Mouse (Mus musculus): ENCODE data around the gene Acot8. TPM values are rescaled to one million over a fixed set of nuclear protein-coding genes. Genes with fewer than 3 reads are reported as not detected.

Gene Acot8
- polyA plus RNA-seq, 1 experiment from 2014 or later: 19.2 TPM

DNA sequence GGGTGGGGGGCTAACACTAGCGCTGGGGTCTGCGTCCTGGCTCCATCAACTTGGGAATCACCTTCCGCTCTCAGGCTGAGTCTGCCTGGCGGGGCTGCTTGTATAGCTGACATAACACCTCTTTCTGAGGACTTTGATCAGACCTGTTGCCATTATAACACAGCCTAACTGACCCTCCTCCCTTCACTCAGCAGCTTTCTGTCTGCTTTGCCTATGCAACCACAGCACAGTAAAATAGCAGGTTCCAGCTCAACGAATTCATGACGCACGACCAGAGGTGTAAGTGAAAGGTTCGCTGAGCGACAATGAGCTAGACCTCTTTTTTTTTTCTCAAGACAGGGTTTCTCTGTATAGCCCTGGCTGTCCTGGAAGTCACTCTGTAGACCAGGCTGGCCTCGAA is 26.3 kb upstream of the Acot8 start:
- Histone ChIP-seq H3K27ac (ENCODE audit: low read depth) (no peak overlapping the region), H3K27me3 (replicated peaks; ENCODE audit: control insufficient read depth, insufficient read depth, low read length) (no peaks in the 10 kb centered on the region), H3K4me2 (ENCODE audit: low read length) (no peak overlapping the region), H3K9me3 (ENCODE audit: control insufficient read depth, low read length) (no peaks in the 10 kb centered on the region), H3K9ac (ENCODE audit: low read length) (no peak overlapping the region), H3K36me3 (ENCODE audit: control insufficient read depth, insufficient read depth, low read length) (peaks cover 30% of the 10 kb centered on the region), H3K4me1 (replicated peaks; ENCODE audit: control insufficient read depth, insufficient read depth, low read length) (peaks cover 8% of the 10 kb centered on the region), H3K4me3 (ENCODE audit: low read depth, low read length) (no peak overlapping the region)
- DNase-seq (ENCODE audit: low spot score): no peak
- 86% methylated on average over 10 of the region's 10 CpGs for WGBS
- ATAC-seq (replicated peaks; ENCODE audit: low FRiP score, low TSS enrichment, low read depth): no peak

DNA sequence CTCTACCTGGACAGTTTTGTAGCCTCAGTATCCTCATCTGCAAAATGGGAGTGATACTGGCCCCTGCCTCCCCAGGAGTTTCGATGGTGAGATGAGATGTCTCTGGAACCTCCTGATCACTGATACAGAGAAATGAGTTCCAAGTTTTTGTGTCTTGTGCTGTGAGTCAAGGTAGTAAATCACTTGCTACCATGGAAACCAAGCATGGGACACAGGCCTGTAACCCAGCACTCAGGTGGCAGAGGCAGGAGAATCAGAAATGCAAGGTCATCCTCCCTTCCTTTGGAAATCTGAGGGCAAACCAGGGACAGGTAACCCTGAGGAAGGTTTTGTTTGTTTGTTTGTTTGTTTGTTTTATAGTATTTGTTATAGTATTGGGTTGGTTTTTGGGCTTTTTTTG is 24.4 kb upstream of the Acot8 start:
- no peaks in the 10 kb centered on the region for H3K27me3 ChIP-seq (replicated peaks; ENCODE audit: control insufficient read depth, insufficient read depth, low read length)
- H3K27ac ChIP-seq (ENCODE audit: low read depth): no peak overlapping the region
- peaks cover 38% of the 10 kb centered on the region for H3K36me3 ChIP-seq (ENCODE audit: control insufficient read depth, insufficient read depth, low read length)
- H3K4me3 ChIP-seq (ENCODE audit: low read depth, low read length): no peak overlapping the region
- peaks cover 1% of the 10 kb centered on the region for H3K4me1 ChIP-seq (replicated peaks; ENCODE audit: control insufficient read depth, insufficient read depth, low read length)
- WGBS: 97% methylated on average over 1 of the region's 1 CpGs
- H3K4me2 ChIP-seq (ENCODE audit: low read length): no peak overlapping the region
- DNase-seq (ENCODE audit: low spot score): no peak
- no peaks in the 10 kb centered on the region for H3K9me3 ChIP-seq (ENCODE audit: control insufficient read depth, low read length)
- no peak for ATAC-seq (replicated peaks; ENCODE audit: low FRiP score, low TSS enrichment, low read depth)
- no peak overlapping the region for H3K9ac ChIP-seq (ENCODE audit: low read length)

DNA sequence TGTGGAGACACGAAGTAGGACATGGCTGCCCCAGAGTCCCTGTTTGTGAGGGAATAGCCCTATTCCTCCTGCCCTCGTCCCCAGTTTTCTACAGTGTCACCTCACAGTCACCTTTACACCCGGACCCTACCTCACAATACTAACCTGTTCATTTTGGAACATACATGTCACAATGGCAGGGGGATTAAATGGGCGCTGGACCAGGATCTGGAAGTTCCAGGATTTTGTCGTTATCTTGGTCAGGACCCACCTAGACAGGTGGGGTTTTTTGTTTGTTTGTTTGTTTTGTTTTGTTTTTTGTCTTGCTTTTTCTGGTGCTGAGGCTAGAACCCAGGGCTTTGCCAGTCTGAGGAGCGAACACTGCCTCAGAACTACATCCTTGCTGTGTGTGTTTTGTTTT is 23.8 kb upstream of the Acot8 start, which contains the start of gene Spata25:
Gene Spata25 (minus strand): TSS at position 101 of the 400 bp plus-strand sequence.
- H3K36me3 ChIP-seq (ENCODE audit: control insufficient read depth, insufficient read depth, low read length): peaks cover 38% of the 10 kb centered on the region
- no peaks in the 10 kb centered on the region for H3K27me3 ChIP-seq (replicated peaks; ENCODE audit: control insufficient read depth, insufficient read depth, low read length)
- H3K9me3 ChIP-seq (ENCODE audit: control insufficient read depth, low read length): no peaks in the 10 kb centered on the region
- WGBS: 87% methylated on average over 6 of the region's 6 CpGs
- H3K27ac ChIP-seq (ENCODE audit: low read depth): no peak within 1 kb of the TSS
- no peak within 1 kb of the TSS for H3K9ac ChIP-seq (ENCODE audit: low read length)
- peaks cover 6% of the 10 kb centered on the region; the same call in 1 of the 2 replicates for H3K4me1 ChIP-seq (replicated peaks; ENCODE audit: control insufficient read depth, insufficient read depth, low read length)
- DNase-seq (ENCODE audit: low spot score) (no peak), ATAC-seq (replicated peaks; ENCODE audit: low FRiP score, low TSS enrichment, low read depth) (no peak)
- H3K4me3 ChIP-seq (ENCODE audit: low read depth, low read length): no peak within 1 kb of the TSS
- H3K4me2 ChIP-seq (ENCODE audit: low read length): no peak within 1 kb of the TSS

DNA sequence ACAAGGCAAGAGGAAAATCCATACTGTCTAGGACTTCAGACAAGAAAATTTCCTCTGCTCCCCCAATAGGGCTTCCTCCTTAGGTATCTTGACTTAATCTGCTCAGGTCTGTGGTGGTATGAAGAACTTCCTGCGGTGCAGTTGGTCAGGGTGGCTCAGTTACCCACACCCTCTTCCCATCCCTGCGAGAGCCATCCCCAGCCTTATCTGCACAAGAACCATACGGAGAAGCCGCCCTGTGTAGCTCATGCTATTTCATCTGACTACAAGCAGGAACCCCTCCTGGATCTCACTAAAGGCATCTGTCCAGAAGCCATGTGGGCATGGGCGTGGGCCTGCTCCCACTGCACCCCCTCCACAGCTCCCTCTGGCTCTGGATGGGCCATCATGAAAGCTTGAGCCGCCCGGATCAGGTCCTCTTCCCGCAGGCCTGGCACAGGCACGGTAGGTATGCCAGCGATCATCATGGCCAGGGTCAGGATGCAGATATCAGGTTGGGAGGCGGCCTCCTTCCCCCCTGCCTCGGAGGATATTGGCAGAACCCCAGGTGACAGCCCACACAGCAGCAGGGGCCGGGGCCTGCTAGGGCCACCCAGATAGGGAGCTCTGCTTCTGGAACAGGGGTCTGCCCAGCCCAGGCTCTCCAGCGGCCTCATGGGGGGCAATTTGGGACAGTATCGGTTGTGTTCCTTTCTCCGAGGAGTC is 22.6 kb upstream of the Acot8 start:
- H3K9me3 ChIP-seq (ENCODE audit: control insufficient read depth, low read length): no peaks in the 10 kb centered on the region
- no peak overlapping the region for H3K4me3 ChIP-seq (ENCODE audit: low read depth, low read length)
- peaks cover 9% of the 10 kb centered on the region for H3K4me1 ChIP-seq (replicated peaks; ENCODE audit: control insufficient read depth, insufficient read depth, low read length)
- no peak for ATAC-seq (replicated peaks; ENCODE audit: low FRiP score, low TSS enrichment, low read depth)
- H3K4me2 ChIP-seq (ENCODE audit: low read length): no peak overlapping the region
- H3K36me3 ChIP-seq (ENCODE audit: control insufficient read depth, insufficient read depth, low read length): peaks cover 38% of the 10 kb centered on the region
- no peaks in the 10 kb centered on the region for H3K27me3 ChIP-seq (replicated peaks; ENCODE audit: control insufficient read depth, insufficient read depth, low read length)
- WGBS: 89% methylated on average over 16 of the region's 16 CpGs
- no peak overlapping the region for H3K27ac ChIP-seq (ENCODE audit: low read depth)
- no peak overlapping the region for H3K9ac ChIP-seq (ENCODE audit: low read length)
- no peak for DNase-seq (ENCODE audit: low spot score)

DNA sequence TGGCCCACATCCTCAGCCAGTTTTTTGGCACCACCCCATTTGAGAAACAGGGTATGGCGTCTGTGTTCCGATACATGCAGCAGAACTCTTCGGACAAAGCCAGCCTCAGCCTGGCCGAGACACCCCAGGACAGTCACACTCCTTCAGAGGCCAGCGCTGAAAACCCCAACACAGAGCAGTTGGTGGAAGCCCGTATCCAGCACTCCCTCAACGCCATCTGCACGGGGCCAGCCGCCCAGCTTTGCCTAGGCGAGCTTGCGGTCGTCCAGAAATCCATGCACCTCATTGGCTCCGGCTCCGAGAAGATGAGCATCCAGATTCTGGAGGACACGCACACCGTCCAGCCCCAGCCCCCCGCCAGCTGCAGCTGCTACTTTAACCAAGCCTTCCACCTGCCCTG is 20.8 kb upstream of the Acot8 start:
- no peaks in the 10 kb centered on the region for H3K27me3 ChIP-seq (replicated peaks; ENCODE audit: control insufficient read depth, insufficient read depth, low read length)
- H3K4me1 ChIP-seq (replicated peaks; ENCODE audit: control insufficient read depth, insufficient read depth, low read length): peaks cover 10% of the 10 kb centered on the region
- peaks cover 48% of the 10 kb centered on the region for H3K36me3 ChIP-seq (ENCODE audit: control insufficient read depth, insufficient read depth, low read length)
- no peak for DNase-seq (ENCODE audit: low spot score)
- H3K4me3 ChIP-seq (ENCODE audit: low read depth, low read length): no peak overlapping the region
- H3K27ac ChIP-seq (ENCODE audit: low read depth): no peak overlapping the region
- no peak overlapping the region for H3K9ac ChIP-seq (ENCODE audit: low read length)
- 92% methylated on average over 17 of the region's 17 CpGs for WGBS
- no peaks in the 10 kb centered on the region for H3K9me3 ChIP-seq (ENCODE audit: control insufficient read depth, low read length)
- no peak overlapping the region for H3K4me2 ChIP-seq (ENCODE audit: low read length)
- no peak for ATAC-seq (replicated peaks; ENCODE audit: low FRiP score, low TSS enrichment, low read depth)

DNA sequence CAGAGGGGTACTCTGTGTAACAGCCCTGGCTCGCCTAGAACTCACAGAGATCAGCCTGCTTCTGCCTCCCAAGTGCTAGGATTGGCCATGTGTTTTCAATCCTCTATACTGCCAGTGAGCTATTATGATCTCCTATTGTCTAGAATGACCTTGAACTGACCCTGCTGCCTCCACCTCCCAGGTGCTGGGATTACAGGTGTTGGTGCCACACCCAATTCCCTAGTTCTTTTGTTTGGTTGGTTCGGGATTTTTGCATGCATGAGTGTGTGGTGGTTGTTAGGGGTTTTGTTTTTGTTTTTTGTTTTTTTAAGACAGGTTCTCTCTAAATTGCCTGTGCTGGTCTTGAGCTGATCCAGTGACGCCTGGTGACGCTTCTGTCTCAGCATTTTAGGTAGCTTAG is 19.3 kb upstream of the Acot8 start:
- Histone ChIP-seq H3K9me3 (ENCODE audit: control insufficient read depth, low read length) (no peaks in the 10 kb centered on the region), H3K27me3 (replicated peaks; ENCODE audit: control insufficient read depth, insufficient read depth, low read length) (no peaks in the 10 kb centered on the region), H3K4me1 (replicated peaks; ENCODE audit: control insufficient read depth, insufficient read depth, low read length) (peaks cover 10% of the 10 kb centered on the region), H3K36me3 (ENCODE audit: control insufficient read depth, insufficient read depth, low read length) (peaks cover 54% of the 10 kb centered on the region), H3K4me2 (ENCODE audit: low read length) (0 out of 2 replicates have a peak overlapping the region, but pooled peaks have one; percentile 63), H3K4me3 (ENCODE audit: low read depth, low read length) (peak overlapping the region; percentile 91; the same call in 1 of the 2 replicates), H3K27ac (ENCODE audit: low read depth) (no peak overlapping the region), H3K9ac (ENCODE audit: low read length) (no peak overlapping the region)
- DNase-seq (ENCODE audit: low spot score) (no peak), ATAC-seq (replicated peaks; ENCODE audit: low FRiP score, low TSS enrichment, low read depth) (no peak)
- WGBS: 92% methylated on average over 4 of the region's 4 CpGs

DNA sequence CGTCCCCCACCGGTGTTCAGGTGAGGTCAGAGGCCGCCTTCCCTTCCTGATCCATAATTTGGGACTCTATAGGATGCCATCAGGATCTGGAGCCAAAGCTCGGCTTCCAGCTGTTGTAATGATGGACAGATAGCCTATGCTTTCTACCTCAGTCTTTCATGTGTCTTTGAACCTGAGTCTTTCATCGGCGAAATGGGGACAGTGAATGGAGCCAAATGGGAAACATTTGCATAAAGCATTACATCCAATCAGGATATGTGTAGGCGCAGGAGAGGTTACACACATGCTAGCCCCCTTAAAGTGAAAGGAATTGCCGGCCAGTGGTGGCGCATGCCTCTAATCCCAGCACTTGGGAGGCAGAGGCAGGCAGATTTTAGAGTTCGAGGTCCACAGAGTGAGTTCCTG is 18.5 kb upstream of the Acot8 start:
- peak overlapping the region; percentile 67 for H3K9ac ChIP-seq (ENCODE audit: low read length)
- H3K27me3 ChIP-seq (replicated peaks; ENCODE audit: control insufficient read depth, insufficient read depth, low read length): no peaks in the 10 kb centered on the region
- WGBS: 1% methylated on average over 10 of the region's 10 CpGs
- H3K36me3 ChIP-seq (ENCODE audit: control insufficient read depth, insufficient read depth, low read length): peaks cover 52% of the 10 kb centered on the region
- no peaks in the 10 kb centered on the region for H3K9me3 ChIP-seq (ENCODE audit: control insufficient read depth, low read length)
- H3K4me3 ChIP-seq (ENCODE audit: low read depth, low read length): peak overlapping the region; percentile 91
- DNase-seq (ENCODE audit: low spot score): no peak
- H3K27ac ChIP-seq (ENCODE audit: low read depth): peak overlapping the region; percentile 71
- ATAC-seq (replicated peaks; ENCODE audit: low FRiP score, low TSS enrichment, low read depth): peak; percentile 65
- H3K4me2 ChIP-seq (ENCODE audit: low read length): peak overlapping the region; percentile 63
- H3K4me1 ChIP-seq (replicated peaks; ENCODE audit: control insufficient read depth, insufficient read depth, low read length): peaks cover 10% of the 10 kb centered on the region

DNA sequence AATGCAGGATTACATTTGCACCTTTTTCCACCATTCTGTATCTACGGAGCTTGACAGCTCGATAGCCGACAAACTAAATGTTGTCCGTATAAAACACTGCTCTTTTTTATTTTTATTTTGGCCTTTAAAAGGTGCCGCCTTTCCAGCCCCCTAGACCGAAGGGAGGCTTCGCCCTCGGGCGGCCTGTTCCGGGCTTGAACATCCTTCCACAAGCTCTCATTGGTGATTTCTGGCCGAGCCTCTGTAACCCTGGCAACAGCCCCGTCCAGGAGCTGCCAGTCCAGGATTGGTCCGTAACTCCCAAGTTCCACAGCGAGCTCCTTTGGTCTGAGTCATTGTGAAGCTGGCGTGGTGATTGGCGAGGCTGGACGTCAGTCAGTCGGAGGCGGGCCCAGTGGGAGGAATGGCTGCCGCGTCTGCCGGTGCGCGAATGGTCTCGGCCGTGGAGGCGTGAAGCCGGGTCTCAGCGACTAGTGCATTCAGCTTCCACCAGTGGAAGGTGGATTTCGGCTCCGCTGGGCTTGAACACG is 18.0 kb upstream of the Acot8 start, which contains the start of gene Zswim1:
Gene Zswim1 (plus strand): TSS at position 51 of the 530 bp plus-strand sequence.
- Histone ChIP-seq H3K4me3 (ENCODE audit: low read depth, low read length) (peak within 1 kb of the TSS; percentile 91), H3K27ac (ENCODE audit: low read depth) (peak within 1 kb of the TSS; percentile 71), H3K9ac (ENCODE audit: low read length) (peak within 1 kb of the TSS; percentile 67), H3K27me3 (replicated peaks; ENCODE audit: control insufficient read depth, insufficient read depth, low read length) (no peaks in the 10 kb centered on the region), H3K4me2 (ENCODE audit: low read length) (peak within 1 kb of the TSS; percentile 63), H3K36me3 (ENCODE audit: control insufficient read depth, insufficient read depth, low read length) (peaks cover 47% of the 10 kb centered on the region), H3K4me1 (replicated peaks; ENCODE audit: control insufficient read depth, insufficient read depth, low read length) (peaks cover 13% of the 10 kb centered on the region), H3K9me3 (ENCODE audit: control insufficient read depth, low read length) (no peaks in the 10 kb centered on the region)
- under 1% methylated on average over 32 of the region's 32 CpGs for WGBS
- peak; percentile 99 for ATAC-seq (replicated peaks; ENCODE audit: low FRiP score, low TSS enrichment, low read depth)
- DNase-seq (ENCODE audit: low spot score): peak; percentile 100

DNA sequence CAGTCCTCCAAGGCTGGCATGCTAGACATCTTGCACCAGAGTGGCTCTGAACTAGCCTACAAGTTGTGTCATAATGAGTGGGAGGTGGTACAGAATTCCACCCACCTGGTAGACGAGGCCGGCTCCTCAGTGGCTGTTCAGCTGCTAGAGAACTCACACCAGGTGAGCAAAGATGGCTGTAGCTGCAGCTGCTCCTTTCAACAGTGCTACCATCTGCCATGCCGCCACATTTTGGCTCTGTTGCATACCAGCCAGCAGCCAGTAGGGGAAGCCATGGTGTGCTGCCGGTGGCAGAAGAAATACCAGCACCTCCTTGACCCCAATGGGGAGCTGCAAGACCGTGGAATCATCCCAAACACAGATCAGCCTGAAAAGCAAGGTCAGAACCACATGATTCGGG is 16.4 kb upstream of the Acot8 start:
- Histone ChIP-seq H3K27ac (ENCODE audit: low read depth) (no peak overlapping the region), H3K9ac (ENCODE audit: low read length) (no peak overlapping the region), H3K4me3 (ENCODE audit: low read depth, low read length) (no peak overlapping the region; the same call in 1 of the 2 replicates), H3K27me3 (replicated peaks; ENCODE audit: control insufficient read depth, insufficient read depth, low read length) (no peaks in the 10 kb centered on the region), H3K4me1 (replicated peaks; ENCODE audit: control insufficient read depth, insufficient read depth, low read length) (peaks cover 14% of the 10 kb centered on the region), H3K36me3 (ENCODE audit: control insufficient read depth, insufficient read depth, low read length) (peaks cover 32% of the 10 kb centered on the region), H3K9me3 (ENCODE audit: control insufficient read depth, low read length) (no peaks in the 10 kb centered on the region), H3K4me2 (ENCODE audit: low read length) (no peak overlapping the region)
- DNase-seq (ENCODE audit: low spot score) (no peak), ATAC-seq (replicated peaks; ENCODE audit: low FRiP score, low TSS enrichment, low read depth) (no peak)
- WGBS: 86% methylated on average over 6 of the region's 6 CpGs
